Mouse (Mus musculus) ES-Bruce4 (cell line): Measurements from ENCODE around the gene Cetn4. TPM values are rescaled to one million over a fixed set of nuclear protein-coding genes. Genes with fewer than 3 reads are reported as not detected.

Source experiments
- H3K27ac ChIP-seq: 2 replicates; pipeline ENCODE4 v1.5.1; 2012; ENCODE audit warnings: low read length, inconsistent platforms; ENCODE audit not compliant: insufficient read depth
- H3K27me3 ChIP-seq: 2 replicates; pipeline ENCODE4 v1.6.1; 2012; ENCODE audit warnings: mild to moderate bottlenecking, low read length, inconsistent platforms; ENCODE audit not compliant: control insufficient read depth, poor library complexity, insufficient read depth, severe bottlenecking
- H3K36me3 ChIP-seq: 2 replicates; pipeline ENCODE4 v1.6.1; 2012; ENCODE audit warnings: inconsistent platforms, mild to moderate bottlenecking, low read length, moderate library complexity; ENCODE audit not compliant: control insufficient read depth, poor library complexity, insufficient read depth, severe bottlenecking
- H3K4me1 ChIP-seq: one replicate; pipeline ENCODE4 v1.8.1; 2011; ENCODE audit warnings: low read length; ENCODE audit not compliant: control insufficient read depth, insufficient read depth
- H3K4me3 ChIP-seq: 2 replicates; pipeline ENCODE4 v1.5.1; 2011; ENCODE audit warnings: low read depth, mild to moderate bottlenecking, low read length
- H3K9ac ChIP-seq: 2 replicates; pipeline ENCODE4 v1.6.1; 2012; ENCODE audit warnings: low read depth, mild to moderate bottlenecking, inconsistent platforms; ENCODE audit not compliant: poor library complexity, severe bottlenecking
- H3K9me3 ChIP-seq: replicated peaks from 2 replicates; pipeline ENCODE4 v1.6.1; 2012; ENCODE audit warnings: mild to moderate bottlenecking, low read length, inconsistent platforms; ENCODE audit not compliant: control insufficient read depth, poor library complexity, insufficient read depth, severe bottlenecking
- CTCF ChIP-seq: IDR thresholded peaks from one replicate; pipeline ENCODE4 v1.8.1; 2011; ENCODE audit warnings: low read depth, low read length
- EP300 ChIP-seq: IDR thresholded peaks from 2 replicates; pipeline ENCODE4 v1.6.1; 2011; ENCODE audit warnings: low read depth, low read length; ENCODE audit not compliant: insufficient read depth
- POLR2A ChIP-seq: IDR thresholded peaks from one replicate; pipeline ENCODE4 v1.8.1; 2011; ENCODE audit warnings: low read length; ENCODE audit not compliant: insufficient read depth
- polyA plus RNA-seq: library from polyadenylated mRNA; stranded (reverse); fragments of >200 nt; gene quantifications from 2 replicates; pipeline ENCODE4 v1.2.4, GENCODE M21; 2011; ENCODE audit warnings: low read depth; ENCODE audit not compliant: missing spikeins, insufficient read depth, insufficient read length

Cetn4 gene
- polyA plus RNA-seq, 1 experiment = 2.2 TPM

GRCm38 (mm10) chr3:37257776-37258175, 54.7 kb downstream of the Cetn4 start:
- no peaks in the 10 kb centered on the region for H3K4me1 ChIP-seq
- H3K4me3 ChIP-seq = no peak overlapping the region
- TF ChIP-seq CTCF (no peak), POLR2A (no peak), EP300 (no peak)
- H3K9me3 ChIP-seq = no peaks in the 10 kb centered on the region; the same call in 1 of the 2 replicates
- no peak overlapping the region for H3K9ac ChIP-seq
- no peaks in the 10 kb centered on the region for H3K36me3 ChIP-seq
- H3K27me3 ChIP-seq = no peaks in the 10 kb centered on the region
- H3K27ac ChIP-seq = no peak overlapping the region

Other genes starting within 250 kb of the Cetn4 start
- 0.54 and 0.99 TPM in 2 replicates for gene Adad1, start 249.2 kb downstream of the Cetn4 start, polyA plus RNA-seq
- 0.93 and 1.8 TPM in 2 replicates for gene Il2, start 186.7 kb downstream of the Cetn4 start, polyA plus RNA-seq
- not detected in 2 replicates for gene Il21, start 80.1 kb downstream of the Cetn4 start, polyA plus RNA-seq
- gene Bbs12, start 154 bp downstream of the Cetn4 start, polyA plus RNA-seq = 4.4 and 4.8 TPM in 2 replicates
- gene Fgf2, start 35.6 kb upstream of the Cetn4 start, polyA plus RNA-seq = 0.47 and 0.90 TPM in 2 replicates
- 49.5 and 56.6 TPM in 2 replicates for gene Spata5, start 107.2 kb upstream of the Cetn4 start, polyA plus RNA-seq
- 2.8 and 3.5 TPM in 2 replicates for gene Nudt6, start 107.5 kb upstream of the Cetn4 start, polyA plus RNA-seq